Mouse (Mus musculus) brain, embryonic 14.5 days (tissue): ENCODE data around the gene Cd34. TPM values are rescaled to one million over a fixed set of nuclear protein-coding genes. Genes with fewer than 3 reads are reported as not detected.

Source experiments
- DNase-seq: peaks from one replicate; pipeline ENCODE4 v3.0.0-alpha.2; 2011; ENCODE audit warnings: low read depth
- CTCF ChIP-seq: fragments of 200-500 bp; IDR thresholded peaks from 2 replicates; pipeline ENCODE4 v1.5.1; 2012; ENCODE audit warnings: inconsistent platforms, mild to moderate bottlenecking, moderate library complexity, borderline replicate concordance; ENCODE audit not compliant: insufficient read depth, insufficient read length; ENCODE audit errors: extremely low read depth
- POLR2A ChIP-seq: fragments of 200-500 bp; IDR thresholded peaks from 2 replicates; pipeline ENCODE4 v1.6.1; 2012; ENCODE audit warnings: mild to moderate bottlenecking, inconsistent platforms, borderline replicate concordance; ENCODE audit not compliant: poor library complexity, insufficient read depth, insufficient read length, severe bottlenecking; ENCODE audit errors: extremely low read depth
- polyA plus RNA-seq: library from polyadenylated mRNA; depleted of rRNA; stranded (reverse); fragments of >200 nt; gene quantifications from 2 replicates; pipeline ENCODE4 v1.2.3, GENCODE M21; 2012

The Cd34 gene
- polyA plus RNA-seq, 1 experiment: 33.1 TPM

DNA sequence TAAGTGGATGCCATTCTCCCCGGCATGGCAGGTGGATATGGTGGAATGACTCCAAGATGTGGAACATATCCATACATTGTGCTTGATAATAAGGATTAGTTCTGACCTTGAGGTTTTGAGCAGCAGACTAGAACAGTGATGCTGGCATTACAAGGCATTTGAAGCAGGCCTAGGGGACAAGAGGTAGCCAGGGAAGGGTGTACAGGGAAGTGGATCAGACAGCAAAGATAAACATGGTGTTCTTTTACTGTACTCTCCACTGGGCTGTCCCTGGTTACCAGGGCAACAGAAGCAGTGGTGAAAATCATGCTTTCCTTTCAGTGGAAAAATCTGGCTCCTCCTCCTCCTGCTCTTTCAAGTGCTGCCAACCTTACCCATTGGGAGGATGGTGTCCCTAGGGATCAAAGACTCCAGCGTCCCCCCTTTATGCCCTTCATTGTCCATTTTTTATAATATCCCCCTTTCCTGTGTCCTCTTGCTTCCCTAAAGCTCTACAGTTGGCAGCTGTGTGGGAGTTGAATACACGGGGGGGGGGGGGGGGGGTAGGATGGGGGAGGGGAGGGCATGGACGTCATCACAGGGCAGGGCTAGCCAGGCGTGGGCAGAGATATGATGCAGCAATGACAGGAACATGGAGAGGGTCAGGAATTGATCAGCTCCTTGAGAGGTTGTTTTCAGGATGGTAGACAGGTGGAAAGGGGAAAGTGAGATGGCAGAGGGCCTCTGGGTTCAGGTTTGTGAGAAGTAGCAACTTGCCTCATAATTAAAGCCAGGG, 39.5 kb downstream of the Cd34 start:
- no peak for TF ChIP-seq POLR2A
- no peak for TF ChIP-seq CTCF
- DNase-seq: peak; percentile 84

DNA sequence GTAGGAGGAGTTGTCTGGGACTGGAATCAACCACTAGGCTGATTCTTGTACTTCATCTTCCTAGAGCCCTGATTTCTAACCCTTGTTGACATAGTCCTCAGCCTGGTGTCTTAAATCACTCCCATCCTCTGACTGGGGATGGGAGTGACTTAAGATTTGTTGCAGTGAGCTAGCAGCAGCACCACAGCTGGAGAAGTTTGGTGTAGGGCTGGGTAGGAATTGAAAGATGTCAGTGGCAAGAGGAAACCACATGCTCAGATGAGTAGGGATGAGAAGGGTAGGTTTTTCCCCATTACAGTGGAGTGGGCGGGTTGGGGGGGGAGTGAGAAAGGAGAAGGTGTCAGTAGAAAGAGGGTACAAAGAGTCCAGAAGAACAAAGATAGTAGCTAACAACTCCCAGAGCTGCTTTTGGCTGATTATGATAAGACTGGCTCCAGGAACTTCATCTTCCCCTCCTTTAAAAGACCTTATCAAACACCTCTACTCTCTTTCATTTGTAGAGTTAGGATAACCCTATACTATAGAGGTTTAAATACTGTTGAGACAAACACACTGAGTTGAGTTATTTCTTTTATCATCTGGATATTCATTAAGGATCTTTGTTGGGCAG, 42.3 kb downstream of the Cd34 start:
- TF ChIP-seq CTCF: no peak
- no peak for TF ChIP-seq POLR2A
- DNase-seq: no peak

DNA sequence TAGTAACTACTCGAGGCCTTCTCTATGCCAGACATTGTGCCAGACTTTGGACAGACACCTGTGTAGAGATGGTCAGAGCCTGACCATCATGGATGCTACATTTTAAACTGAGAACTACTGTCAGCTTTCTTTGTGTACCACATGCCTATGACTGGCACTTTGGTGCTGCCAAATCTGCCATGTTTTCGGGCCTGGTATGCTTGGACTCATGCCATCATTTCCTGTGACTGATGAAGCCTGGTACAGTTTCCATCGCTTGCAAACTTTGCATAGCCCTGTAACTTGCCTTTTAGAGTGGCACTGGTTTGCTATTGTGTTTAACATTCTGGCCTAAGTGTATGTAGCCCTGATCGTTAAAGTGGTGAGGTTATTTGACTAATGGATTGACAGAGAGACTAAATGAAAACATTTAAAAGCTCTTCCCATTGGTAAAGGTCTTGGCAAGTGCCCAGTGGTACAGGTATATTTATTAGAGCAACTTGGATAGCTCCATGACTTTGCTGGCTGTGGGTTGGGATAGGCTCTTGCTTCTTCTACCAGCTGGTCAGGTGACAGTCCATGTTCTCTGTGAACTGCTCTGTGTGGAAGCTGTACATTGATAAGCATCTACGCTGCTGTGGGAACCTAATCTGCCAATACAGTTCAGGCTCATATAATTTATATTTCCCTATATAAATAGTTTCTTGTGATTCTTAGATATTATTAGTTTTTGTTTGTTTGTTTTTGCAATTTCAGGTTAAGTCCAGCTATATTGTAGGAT, 44.5 kb downstream of the Cd34 start:
- peak; percentile 57 for DNase-seq
- TF ChIP-seq CTCF (no peak), POLR2A (no peak)

DNA sequence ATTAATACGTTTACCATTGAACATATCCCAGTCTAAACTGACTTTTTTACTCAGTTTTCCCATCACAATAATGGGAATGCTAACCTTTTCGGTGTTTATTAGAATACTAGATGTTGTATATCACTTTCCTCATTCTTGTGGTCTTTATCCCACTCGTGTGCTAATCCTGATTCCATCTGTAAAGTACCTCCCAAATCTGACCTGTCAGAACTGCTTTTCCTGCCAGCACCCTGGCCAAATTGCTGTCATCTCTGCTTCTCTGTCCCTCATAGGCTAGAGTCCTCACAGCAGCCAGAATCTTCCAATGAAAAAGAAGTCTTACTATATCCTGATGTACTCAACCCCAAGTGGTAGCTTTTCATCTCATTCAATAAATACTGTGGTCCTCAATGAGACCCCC, 46.3 kb downstream of the Cd34 start:
- DNase-seq: no peak

DNA sequence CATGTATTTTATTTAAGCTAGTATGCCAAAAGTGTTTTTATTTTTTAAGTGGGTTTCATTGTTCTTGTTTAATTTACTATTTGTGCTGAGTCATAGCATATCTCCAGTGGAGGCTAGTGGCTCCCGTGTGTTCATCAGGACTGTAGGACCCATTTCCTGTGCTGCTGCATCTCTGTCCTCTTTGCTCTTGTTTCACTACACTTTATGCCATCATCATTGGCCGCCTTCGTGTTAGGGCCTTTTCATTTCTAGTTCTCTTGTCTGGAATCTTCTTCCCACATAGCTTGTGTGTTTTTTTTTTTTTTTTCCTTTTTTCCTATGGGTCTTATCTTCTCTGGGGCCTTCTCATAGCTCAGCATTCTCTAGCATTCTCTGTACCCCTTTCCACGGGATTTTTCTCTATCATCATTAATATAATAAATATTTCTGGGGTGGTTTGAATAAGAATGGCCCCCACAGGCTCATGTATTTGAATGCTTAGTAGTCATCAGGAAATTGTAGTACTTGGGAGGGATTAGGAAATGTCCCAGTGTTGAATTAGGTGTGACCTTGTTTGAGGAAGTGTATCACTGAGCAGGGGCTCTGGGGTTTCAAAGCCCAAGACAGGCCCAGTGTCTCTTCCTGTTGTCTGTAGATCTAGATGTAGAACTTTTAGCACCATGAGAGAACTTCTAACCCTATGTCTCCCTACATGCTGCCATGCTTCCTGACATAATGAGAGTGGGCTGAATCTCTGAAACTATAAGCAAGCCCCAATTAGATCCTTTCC, 47.0 kb downstream of the Cd34 start:
- no peak for TF ChIP-seq POLR2A
- no peak for TF ChIP-seq CTCF
- no peak for DNase-seq

More for the DNA sequence above, 46.3 kb downstream of the Cd34 start:
- TF ChIP-seq POLR2A (no peak), CTCF (no peak)

DNA sequence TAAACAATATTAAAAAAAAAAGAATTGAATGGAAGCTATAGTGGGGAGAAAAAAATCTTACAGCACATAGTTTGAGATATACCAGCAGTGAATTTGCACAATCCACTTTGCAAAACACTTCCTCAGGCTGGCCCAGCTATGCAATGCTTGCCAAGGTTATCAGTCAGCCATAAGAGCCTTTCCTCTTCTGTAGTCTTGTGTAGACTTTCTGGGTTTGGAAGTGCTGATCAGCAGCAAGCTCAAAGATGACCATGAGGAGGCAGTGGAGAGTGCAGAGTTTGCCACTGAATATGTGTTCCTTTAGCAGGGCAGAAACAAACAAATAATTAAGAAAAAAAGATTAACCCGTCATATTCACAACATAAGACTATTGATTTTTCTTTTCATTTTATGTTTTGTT, 50.4 kb downstream of the Cd34 start:
- TF ChIP-seq CTCF: no peak
- TF ChIP-seq POLR2A: no peak
- no peak for DNase-seq

DNA sequence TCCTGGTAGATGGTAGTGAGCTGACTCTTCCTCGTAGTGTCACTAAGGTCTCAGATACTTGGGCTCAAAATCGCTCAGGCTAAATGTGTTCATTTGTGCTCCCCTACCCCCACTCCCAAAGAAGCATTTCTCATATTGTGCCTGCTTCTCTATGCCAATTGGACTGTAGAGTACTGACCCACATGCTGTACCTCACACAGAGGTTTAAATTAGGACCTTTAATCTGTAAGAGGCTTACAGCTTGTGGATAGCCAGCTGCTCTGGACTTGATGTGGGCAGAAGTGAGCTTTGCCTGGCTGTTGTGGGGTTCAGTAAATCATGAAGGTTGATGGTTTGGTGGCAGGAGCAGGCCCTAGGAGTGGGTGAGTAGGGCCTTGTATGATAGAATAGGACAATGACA, 52.4 kb downstream of the Cd34 start:
- TF ChIP-seq CTCF: no peak
- TF ChIP-seq POLR2A: no peak
- DNase-seq: no peak

DNA sequence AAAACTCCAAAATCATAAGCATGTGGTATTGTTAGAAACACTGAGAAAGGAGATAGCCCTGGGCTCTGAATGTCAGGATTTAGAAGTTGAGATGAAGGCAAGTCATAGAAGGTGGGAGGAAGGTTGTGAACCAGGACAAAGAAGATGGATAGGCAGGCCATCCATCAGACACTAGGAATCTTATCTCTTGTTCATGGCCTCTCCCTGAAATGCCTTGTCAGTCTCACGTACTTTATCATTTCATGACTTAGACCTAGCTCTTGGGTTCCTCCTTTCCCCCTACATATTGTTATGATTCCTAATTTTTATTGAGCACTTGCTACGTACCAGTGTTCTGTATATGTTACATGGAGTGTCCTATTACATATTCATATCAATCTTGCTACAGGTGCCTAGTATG, 53.0 kb downstream of the Cd34 start:
- no peak for TF ChIP-seq POLR2A
- no peak for TF ChIP-seq CTCF
- no peak for DNase-seq

DNA sequence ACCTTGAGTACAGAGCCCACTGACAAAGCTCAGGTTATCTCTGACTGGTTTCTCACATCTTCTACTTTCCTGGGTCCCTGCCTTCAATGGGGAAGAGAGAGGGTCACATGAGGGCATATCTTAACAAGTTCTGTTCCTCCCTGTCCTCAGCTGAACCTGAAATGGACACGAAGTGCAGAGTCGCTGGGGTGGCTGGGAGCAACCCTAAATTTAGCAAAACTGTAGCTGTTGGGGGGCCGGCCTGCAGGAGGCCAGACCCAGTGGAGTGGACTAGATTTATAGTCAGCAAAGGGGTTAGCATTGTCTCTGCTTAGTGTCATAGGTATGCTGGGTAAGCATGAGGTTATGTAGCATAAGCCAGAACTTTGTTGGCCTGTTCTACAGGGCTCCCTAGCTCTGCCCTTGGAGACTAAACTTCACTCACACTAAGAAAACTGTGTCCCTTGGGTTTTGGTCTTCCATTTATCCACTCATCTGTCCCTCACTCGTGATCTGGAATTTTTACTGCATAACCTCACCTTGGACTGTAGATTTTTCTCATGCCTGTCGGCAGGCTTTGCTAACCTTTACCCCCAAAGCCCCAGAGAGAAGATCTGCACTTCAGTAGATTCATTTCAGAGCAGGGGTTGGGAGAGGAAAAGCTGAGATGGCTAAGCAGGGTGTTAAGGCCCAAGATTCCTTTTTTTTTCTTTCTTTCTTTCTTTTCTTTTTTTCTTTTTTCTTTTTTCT, 54.1 kb downstream of the Cd34 start:
- no peak for TF ChIP-seq CTCF
- TF ChIP-seq POLR2A: no peak
- DNase-seq: no peak

DNA sequence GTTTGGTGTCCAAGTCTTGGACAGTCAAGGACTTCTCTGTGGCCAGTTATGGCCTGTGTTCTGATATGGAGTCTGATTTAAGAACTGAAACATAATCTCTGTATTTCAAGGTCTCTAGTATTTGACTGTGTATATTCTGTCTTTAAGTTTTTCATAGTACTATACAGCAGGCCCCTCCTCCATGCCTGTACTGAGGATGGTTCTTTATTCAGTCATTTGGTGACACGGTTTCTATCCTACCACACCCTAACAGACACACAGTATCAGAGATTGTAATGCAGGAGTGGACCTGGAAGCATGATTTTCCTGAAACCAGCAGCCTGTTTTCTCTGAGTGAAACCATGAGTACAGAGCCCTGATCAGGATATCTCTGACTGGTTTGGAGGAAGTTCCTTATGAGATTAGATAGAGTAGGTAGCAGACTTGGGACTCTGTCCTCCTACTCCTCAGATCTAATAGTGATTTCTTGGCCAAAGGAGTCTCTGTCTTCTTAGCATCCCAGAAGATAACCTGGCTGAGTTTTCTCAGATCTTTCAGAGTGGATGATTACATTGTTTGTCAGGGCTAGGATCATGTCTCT, 54.9 kb downstream of the Cd34 start:
- TF ChIP-seq CTCF (no peak), POLR2A (no peak)
- no peak for DNase-seq
